Mouse (Mus musculus): ENCODE data around the gene Ralgapa2.

- TF ChIP-seq CTCF (IDR thresholded peaks at IDR 0.05) = no peak
- no peak for TF ChIP-seq POLR2A (IDR thresholded peaks at IDR 0.05; ENCODE audit: insufficient read depth, low read depth, low read length)
These were observed 251.0 kb downstream of the Ralgapa2 start for GRCm38 (mm10) chr2:146261146-146261545.
